Mouse (Mus musculus) MEL (cell line): Measurements from ENCODE around the gene Tgfbr3.

Experiments used
- CTCF ChIP-seq, 3 experiments: IDR thresholded peaks in 2 of 3; conservative IDR thresholded peaks in 1 of 3; 2 replicates each; pipeline ENCODE4 v1.5.1; 2011 to 2012; ENCODE audit warnings: low read length in 3 of 3, low read depth in 2 of 3, mild to moderate bottlenecking in 2 of 3, improper control_type of control experiment in 1 of 3, inconsistent platforms in 1 of 3, mixed read lengths in 1 of 3, moderate library complexity in 1 of 3; ENCODE audit not compliant: control insufficient read depth in 1 of 3, insufficient read depth in 1 of 3, poor library complexity in 1 of 3, severe bottlenecking in 1 of 3
- EP300 ChIP-seq, 2 experiments: IDR thresholded peaks; 2 replicates each; pipeline ENCODE4 v1.6.1; 2011; ENCODE audit warnings: improper control_type of control experiment in 2 of 2, low read length in 2 of 2, low read depth in 1 of 2, mild to moderate bottlenecking in 1 of 2
- GABPA ChIP-seq: IDR thresholded peaks from 2 replicates; pipeline ENCODE4 v1.6.1; 2012; ENCODE audit warnings: low read depth, mild to moderate bottlenecking, inconsistent platforms, low read length, improper control_type of control experiment, moderate library complexity
- HCFC1 ChIP-seq: IDR thresholded peaks from 2 replicates; pipeline ENCODE4 v1.6.1; 2012; ENCODE audit warnings: low read depth, mild to moderate bottlenecking, inconsistent platforms, low read length, improper control_type of control experiment, moderate library complexity
- MAZ ChIP-seq: IDR thresholded peaks from 2 replicates; pipeline ENCODE4 v1.6.1; 2012; ENCODE audit warnings: low read depth, mild to moderate bottlenecking, inconsistent platforms, low read length, improper control_type of control experiment
- RAD21 ChIP-seq: IDR thresholded peaks from 2 replicates; pipeline ENCODE4 v1.6.1; 2011; ENCODE audit warnings: mild to moderate bottlenecking, low read depth, low read length, improper control_type of control experiment
- SIN3A ChIP-seq: IDR thresholded peaks from 2 replicates; pipeline ENCODE4 v1.6.1; 2012; ENCODE audit warnings: low read length, improper control_type of control experiment, inconsistent platforms
- SMC3 ChIP-seq: IDR thresholded peaks from 2 replicates; pipeline ENCODE4 v1.6.1; 2011; ENCODE audit warnings: low read depth, low read length, improper control_type of control experiment
- TCF12 ChIP-seq: IDR thresholded peaks from 2 replicates; pipeline ENCODE4 v1.6.1; 2014; ENCODE audit warnings: low read depth, mild to moderate bottlenecking, inconsistent platforms, low read length, improper control_type of control experiment, moderate library complexity
- USF1 ChIP-seq: IDR thresholded peaks from 2 replicates; pipeline ENCODE4 v1.6.1; 2014; ENCODE audit warnings: low read depth, mild to moderate bottlenecking, inconsistent platforms, low read length, improper control_type of control experiment, moderate library complexity
- USF2 ChIP-seq, 2 experiments: IDR thresholded peaks; 2 replicates each; pipeline ENCODE4 v1.6.1; 2011 to 2012; ENCODE audit warnings: improper control_type of control experiment in 2 of 2, low read length in 2 of 2, borderline replicate concordance in 1 of 2, inconsistent platforms in 1 of 2, low read depth in 1 of 2, mild to moderate bottlenecking in 1 of 2; ENCODE audit not compliant: insufficient read depth in 1 of 2
- ZMIZ1 ChIP-seq: IDR thresholded peaks from 2 replicates; pipeline ENCODE4 v1.6.1; 2012; ENCODE audit warnings: low read depth, mild to moderate bottlenecking, inconsistent platforms, low read length, improper control_type of control experiment, moderate library complexity

DNA sequence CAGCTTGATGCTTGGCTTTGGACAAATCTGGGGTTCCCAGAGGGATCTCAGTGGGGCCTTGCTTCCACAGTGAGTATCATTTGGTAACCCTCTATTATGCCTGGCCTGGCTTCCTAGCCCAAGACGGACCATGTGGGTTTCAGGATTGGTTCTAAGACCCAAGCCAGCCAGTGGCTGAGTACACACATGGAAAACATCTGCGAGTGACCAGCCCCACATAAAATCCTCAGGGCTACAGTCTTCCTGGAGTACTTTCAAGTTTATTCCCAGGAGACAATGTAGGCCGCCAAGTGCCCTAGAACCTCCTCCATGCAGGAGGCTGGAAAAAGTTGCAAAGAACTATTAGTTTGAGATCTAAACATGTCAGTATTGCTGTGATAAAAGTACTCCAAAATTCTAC, 172.6 kb downstream of the Tgfbr3 start:
- TF ChIP-seq ZMIZ1 (no peak), CTCF (IDR thresholded peaks at IDR 0.05 in 2 of 3, conservative IDR thresholded peaks at IDR 0.05 in 1 of 3; ENCODE audit: control insufficient read depth in 1 of 3, insufficient read depth in 1 of 3, low read depth in 2 of 3, low read length in 3 of 3, poor library complexity in 1 of 3, severe bottlenecking in 1 of 3) (no peak), GABPA (no peak), HCFC1 (no peak), SIN3A (no peak), USF1 (no peak), USF2 (IDR thresholded peaks at IDR 0.05; ENCODE audit: borderline replicate concordance in 1 of 2, insufficient read depth in 1 of 2, low read depth in 1 of 2, low read length in 2 of 2) (no peak), TCF12 (no peak), MAZ (no peak), EP300 (IDR thresholded peaks at IDR 0.05; ENCODE audit: low read depth in 1 of 2, low read length in 2 of 2) (no peak), RAD21 (no peak), SMC3 (no peak)
